Mouse (Mus musculus) frontal cortex, postnatal 14 days (tissue): Measurements from ENCODE around the gene Cant1.

Experiments
- DNase-seq, 2 experiments: peaks; one replicate each; pipeline ENCODE4 v3.0.0; 2022; ENCODE audit warnings: low spot score in 2 of 2

Cant1 gene

GRCm38 (mm10) chr11:118430291-118430885 lies 11.5 kb upstream of the Cant1 start:
- no peak for DNase-seq

GRCm38 (mm10) chr11:118428944-118429709 lies 10.2 kb upstream of the Cant1 start:
- no peak for DNase-seq

- no peak for DNase-seq
These were observed 9.6 kb upstream of the Cant1 start for GRCm38 (mm10) chr11:118428460-118428868.

- no peak for DNase-seq
These were observed 9.1 kb upstream of the Cant1 start, which contains the start of gene C1qtnf1 for GRCm38 (mm10) chr11:118427986-118428385. TSS of gene C1qtnf1 (plus strand) at chr11:118428203.

- no peak for DNase-seq
These were observed 8.4 kb upstream of the Cant1 start for GRCm38 (mm10) chr11:118427266-118427779.

- no peak for DNase-seq
These were observed 7.9 kb upstream of the Cant1 start for GRCm38 (mm10) chr11:118426765-118427164.

GRCm38 (mm10) chr11:118424621-118425335 lies 5.9 kb upstream of the Cant1 start:
- DNase-seq: no peak

GRCm38 (mm10) chr11:118423266-118423971 lies 4.5 kb upstream of the Cant1 start:
- peak; percentile 70 to 74 for DNase-seq

GRCm38 (mm10) chr11:118420261-118420660 lies 1.4 kb upstream of the Cant1 start:
- no peak for DNase-seq

GRCm38 (mm10) chr11:118418442-118418833 lies 448 bp downstream of the Cant1 start:
- DNase-seq: peak in 1 of 2 experiments; percentile 42

GRCm38 (mm10) chr11:118417496-118417895 lies 1.4 kb downstream of the Cant1 start:
- no peak for DNase-seq

GRCm38 (mm10) chr11:118416046-118416445 lies 2.8 kb downstream of the Cant1 start:
- DNase-seq: no peak

- no peak for DNase-seq
These were observed 3.3 kb downstream of the Cant1 start for GRCm38 (mm10) chr11:118415630-118416029.

- no peak for DNase-seq
These were observed 4.6 kb downstream of the Cant1 start for GRCm38 (mm10) chr11:118414270-118414669.

- no peak for DNase-seq
These were observed 5.8 kb downstream of the Cant1 start for GRCm38 (mm10) chr11:118413055-118413454.

GRCm38 (mm10) chr11:118412601-118413000 lies 6.3 kb downstream of the Cant1 start:
- no peak for DNase-seq

- no peak for DNase-seq
These were observed 7.6 kb downstream of the Cant1 start for GRCm38 (mm10) chr11:118411271-118411670.

- DNase-seq: no peak
These were observed 8.4 kb downstream of the Cant1 start for GRCm38 (mm10) chr11:118410479-118410878.

- no peak for DNase-seq
These were observed 8.8 kb downstream of the Cant1 start for GRCm38 (mm10) chr11:118410073-118410444.

- DNase-seq: no peak
These were observed 9.5 kb downstream of the Cant1 start for GRCm38 (mm10) chr11:118409106-118410072.
